Mouse (Mus musculus) stomach, postnatal 0 days (tissue): ENCODE results near the gene Mtmr12.

Source experiments
- CTCF ChIP-seq: IDR thresholded peaks from 2 replicates; pipeline ENCODE4 v1.5.1; 2016; ENCODE audit warnings: antibody characterized with exemption, low read depth, mild to moderate bottlenecking, moderate library complexity
- EP300 ChIP-seq: optimal IDR thresholded peaks from 2 replicates; pipeline ENCODE3; 2016; ENCODE audit warnings: antibody characterized with exemption

DNA sequence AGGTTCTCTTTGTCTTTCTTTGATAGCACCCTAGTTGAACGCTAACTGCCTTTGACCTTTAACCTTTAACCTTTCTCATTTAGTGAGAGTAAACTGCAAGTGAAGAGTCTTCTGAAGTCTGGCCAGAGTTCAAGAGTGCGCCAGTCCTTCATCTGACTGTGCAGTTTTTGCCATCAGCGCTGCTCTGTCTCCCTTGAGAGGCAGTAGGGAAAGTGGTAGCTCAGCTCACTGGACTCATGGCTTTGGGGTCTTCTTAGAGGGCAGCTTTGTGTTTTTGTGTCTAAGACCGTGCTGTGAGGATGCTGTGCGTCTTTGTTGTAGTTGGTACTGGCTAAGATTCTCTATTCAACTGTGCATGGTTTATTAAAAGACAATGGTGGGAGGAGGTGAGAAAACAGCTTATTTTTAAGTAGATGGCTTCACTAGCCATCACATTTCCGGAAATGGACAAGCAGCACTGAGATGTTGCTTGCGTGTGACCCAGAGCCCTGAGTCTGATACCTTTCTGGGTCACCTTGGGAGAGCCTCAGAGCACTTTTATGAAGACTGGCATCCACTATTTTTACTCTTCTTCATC, 1.9 kb downstream of the Mtmr12 start:
- TF ChIP-seq EP300 (no peak), CTCF (no peak)
